Mouse (Mus musculus) testis, adult 2 months (tissue): ENCODE measurements at regions not wholly inside any gene's neighbourhood (a gene's known extent, or its start where the extent isn't known, plus 50 kb on each side); places are given as distances from the start of the nearest gene placed in this dataset.

ENCODE experiments used
- CTCF ChIP-seq: fragments of 200-500 bp; IDR thresholded peaks from 2 replicates; pipeline ENCODE4 v1.5.1; 2012; ENCODE audit warnings: low read depth, mild to moderate bottlenecking, inconsistent platforms, low read length, moderate library complexity; ENCODE audit not compliant: control insufficient read depth, insufficient read depth, insufficient replicate concordance
- POLR2A ChIP-seq: fragments of 200-500 bp; IDR thresholded peaks from 2 replicates; pipeline ENCODE4 v1.6.1; 2012; ENCODE audit warnings: low read depth, mild to moderate bottlenecking, inconsistent platforms, low read length, moderate library complexity; ENCODE audit not compliant: control insufficient read depth

- no peak for TF ChIP-seq CTCF
- TF ChIP-seq POLR2A, result no peak
Measured at GRCm38 (mm10) chr2:148338894-148339293, 56.2 kb upstream of the Sstr4 start.
